Mouse (Mus musculus) myocyte (in vitro differentiated cells): Measurements from ENCODE around the gene Syn3. TPM values are rescaled to one million over a fixed set of nuclear protein-coding genes. Genes with fewer than 3 reads are reported as not detected.

ENCODE experiments used
- H3K27me3 ChIP-seq: one replicate; pipeline ENCODE4 v1.6.1; 2011; ENCODE audit not compliant: control insufficient read depth, insufficient read depth, insufficient read length
- H3K36me3 ChIP-seq: one replicate; pipeline ENCODE4 v1.6.1; 2011; ENCODE audit not compliant: control insufficient read depth, insufficient read depth
- H3K4me2 ChIP-seq: one replicate; pipeline ENCODE4 v1.6.1; 2011; ENCODE audit warnings: low read depth, control low read depth
- H3K4me3 ChIP-seq: one replicate; pipeline ENCODE4 v1.5.1; 2011; ENCODE audit warnings: mild to moderate bottlenecking, control low read depth, moderate library complexity
- H3K79me2 ChIP-seq: one replicate; pipeline ENCODE4 v1.6.1; 2011; ENCODE audit not compliant: control insufficient read depth, insufficient read depth
- H3ac ChIP-seq: one replicate; pipeline ENCODE4 v1.6.1; 2011; ENCODE audit not compliant: control insufficient read depth, insufficient read length
- CEBPB ChIP-seq: IDR thresholded peaks from 2 replicates; pipeline ENCODE4 v1.6.1; 2011; ENCODE audit warnings: mild to moderate bottlenecking, moderate library complexity; ENCODE audit not compliant: poor library complexity, insufficient read depth, severe bottlenecking
- E2F4 ChIP-seq: IDR thresholded peaks from one replicate; pipeline ENCODE4 v1.6.1; 2011; ENCODE audit warnings: mild to moderate bottlenecking, control low read depth, moderate library complexity; ENCODE audit not compliant: insufficient read depth
- MAX ChIP-seq: IDR thresholded peaks from one replicate; pipeline ENCODE4 v1.6.1; 2011; ENCODE audit warnings: low read depth, mild to moderate bottlenecking, control low read depth
- MYOD1 ChIP-seq, 3 experiments: IDR thresholded peaks; one replicate each; pipeline ENCODE4 v1.6.1; 2011; ENCODE audit warnings: control low read depth in 2 of 3, low read depth in 2 of 3, mild to moderate bottlenecking in 2 of 3, moderate library complexity in 1 of 3; ENCODE audit not compliant: insufficient read length in 2 of 3, control insufficient read depth in 1 of 3
- MYOG ChIP-seq, 3 experiments: IDR thresholded peaks; one replicate each; pipeline ENCODE4 v1.6.1; 2011; ENCODE audit warnings: control low read depth in 2 of 3, low read depth in 2 of 3, mild to moderate bottlenecking in 2 of 3; ENCODE audit not compliant: insufficient read length in 2 of 3, control insufficient read depth in 1 of 3, insufficient read depth in 1 of 3
- POLR2A ChIP-seq: IDR thresholded peaks from one replicate; pipeline ENCODE4 v1.6.1; 2011; ENCODE audit warnings: low read depth, mild to moderate bottlenecking, control low read depth, moderate library complexity; ENCODE audit not compliant: insufficient read length
- POLR2AphosphoS2 ChIP-seq: IDR thresholded peaks from one replicate; pipeline ENCODE4 v1.6.1; 2011; ENCODE audit warnings: low read depth, control low read depth; ENCODE audit not compliant: insufficient read length
- REST ChIP-seq: IDR thresholded peaks from one replicate; pipeline ENCODE4 v1.6.1; 2011; ENCODE audit warnings: mild to moderate bottlenecking, control low read depth, moderate library complexity; ENCODE audit not compliant: insufficient read depth, insufficient read length
- SRF ChIP-seq: IDR thresholded peaks from one replicate; pipeline ENCODE4 v1.6.1; 2011; ENCODE audit warnings: low read depth; ENCODE audit not compliant: control insufficient read depth, insufficient read length
- TCF12 ChIP-seq: IDR thresholded peaks from one replicate; pipeline ENCODE4 v1.6.1; 2011; ENCODE audit warnings: mild to moderate bottlenecking, control low read depth; ENCODE audit not compliant: poor library complexity, insufficient read depth, severe bottlenecking
- TCF3 ChIP-seq: IDR thresholded peaks from one replicate; pipeline ENCODE4 v1.6.1; 2011; ENCODE audit warnings: low read depth, control low read depth; ENCODE audit not compliant: insufficient read length
- USF1 ChIP-seq: IDR thresholded peaks from one replicate; pipeline ENCODE4 v1.6.1; 2011; ENCODE audit warnings: low read depth, mild to moderate bottlenecking, control low read depth, moderate library complexity
- polyA plus RNA-seq: library from polyadenylated mRNA; unstranded; fragments of >200 nt; fragmentation: generic; extraction: Trizol; gene quantifications from one replicate; pipeline ENCODE4 v1.2.1, GENCODE M21; 2012; ENCODE audit warnings: missing spikeins

Gene Syn3
- polyA plus RNA-seq, 1 experiment: 0.08 TPM

DNA sequence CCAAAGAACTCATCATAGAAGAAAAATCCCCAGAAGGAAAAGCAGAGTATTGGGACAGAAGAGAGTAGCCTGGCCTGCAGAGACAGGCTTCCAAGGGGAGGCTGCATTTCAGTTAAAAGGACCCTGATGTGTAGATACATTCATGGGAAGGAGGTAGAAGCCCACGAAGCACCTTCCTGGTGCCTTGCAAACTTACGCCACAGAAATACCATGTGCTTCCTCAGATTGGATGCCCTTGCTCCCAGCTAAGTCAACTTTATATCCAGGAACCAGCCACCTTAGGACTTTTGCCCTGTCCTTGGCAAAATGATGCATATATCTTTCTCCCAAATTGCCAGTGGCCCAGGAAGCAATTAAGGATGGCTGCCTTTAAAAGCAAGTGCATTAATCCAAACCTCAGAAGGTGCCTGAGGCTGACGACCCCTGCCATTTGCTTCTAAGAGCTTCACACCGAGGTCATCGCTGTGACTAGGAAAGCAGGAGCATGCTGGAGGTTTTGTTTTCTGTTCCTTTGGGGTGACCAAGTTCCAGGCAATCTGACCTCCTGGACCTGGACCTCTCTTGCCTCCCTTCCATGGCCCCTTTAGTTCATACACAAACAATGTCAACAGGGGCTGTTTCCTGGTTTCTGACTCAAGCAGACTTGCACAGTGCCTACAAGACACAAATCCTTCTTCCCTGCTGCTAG lies 167.6 kb downstream of the Syn3 start:
- Histone ChIP-seq H3K79me2 (no peaks in the 10 kb centered on the region), H3K4me3 (no peak overlapping the region), H3K36me3 (no peaks in the 10 kb centered on the region), H3ac (no peak overlapping the region), H3K27me3 (no peaks in the 10 kb centered on the region), H3K4me2 (no peak overlapping the region)
- no peak for TF ChIP-seq TCF3
- TF ChIP-seq E2F4: no peak
- no peak for TF ChIP-seq REST
- no peak for TF ChIP-seq MYOG (IDR thresholded peaks at IDR 0.05; ENCODE audit: control insufficient read depth in 1 of 3, insufficient read depth in 1 of 3, insufficient read length in 2 of 3, low read depth in 2 of 3)
- TF ChIP-seq TCF12: no peak
- TF ChIP-seq POLR2AphosphoS2: no peak
- TF ChIP-seq MYOD1 (IDR thresholded peaks at IDR 0.05; ENCODE audit: control insufficient read depth in 1 of 3, insufficient read length in 2 of 3, low read depth in 2 of 3): no peak
- TF ChIP-seq USF1: no peak
- no peak for TF ChIP-seq MAX
- TF ChIP-seq POLR2A: no peak
- no peak for TF ChIP-seq CEBPB
- TF ChIP-seq SRF: no peak

DNA sequence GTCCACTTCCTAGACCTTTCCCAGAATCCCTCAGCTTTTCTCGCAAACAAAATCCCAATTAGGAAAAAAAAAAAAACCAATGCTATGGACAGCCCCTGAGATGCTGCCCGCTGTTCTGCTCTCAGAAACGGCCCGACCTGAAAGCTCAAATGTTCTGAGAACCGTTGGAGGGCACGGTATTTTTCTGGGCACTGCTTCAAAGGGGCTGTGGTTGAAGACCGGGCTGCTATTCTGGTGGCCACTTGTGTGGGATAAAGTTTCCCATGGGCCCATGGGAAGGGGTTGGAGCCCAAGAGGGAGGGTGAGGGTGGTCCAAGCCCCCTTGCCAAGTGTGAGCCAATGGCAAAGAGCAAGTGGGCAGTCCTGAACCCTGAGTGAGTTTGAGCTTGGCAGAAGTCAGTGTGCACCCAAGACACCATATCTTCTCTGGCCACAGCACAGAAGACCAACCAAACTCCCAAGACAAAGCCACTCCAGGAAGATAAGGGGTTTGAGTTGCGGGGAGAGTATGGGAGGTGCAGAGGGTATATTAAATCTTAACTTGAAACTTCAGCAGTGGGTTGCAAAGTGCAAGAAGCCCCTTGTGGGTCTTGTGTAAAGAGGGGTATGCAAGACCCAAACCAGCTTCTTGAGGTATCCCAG lies 169.3 kb downstream of the Syn3 start:
- no peak for TF ChIP-seq MYOG (IDR thresholded peaks at IDR 0.05; ENCODE audit: control insufficient read depth in 1 of 3, insufficient read depth in 1 of 3, insufficient read length in 2 of 3, low read depth in 2 of 3)
- TF ChIP-seq CEBPB: no peak
- no peak for TF ChIP-seq TCF12
- no peak for TF ChIP-seq POLR2AphosphoS2
- TF ChIP-seq TCF3: no peak
- no peak for TF ChIP-seq POLR2A
- no peak for TF ChIP-seq E2F4
- TF ChIP-seq MYOD1 (IDR thresholded peaks at IDR 0.05; ENCODE audit: control insufficient read depth in 1 of 3, insufficient read length in 2 of 3, low read depth in 2 of 3): no peak
- TF ChIP-seq MAX: no peak
- no peak for TF ChIP-seq SRF
- no peak for TF ChIP-seq REST
- no peak for TF ChIP-seq USF1
- no peak overlapping the region for H3K4me2 ChIP-seq
- peaks cover 7% of the 10 kb centered on the region for H3K79me2 ChIP-seq
- H3ac ChIP-seq: no peak overlapping the region
- H3K27me3 ChIP-seq: no peaks in the 10 kb centered on the region
- no peaks in the 10 kb centered on the region for H3K36me3 ChIP-seq
- H3K4me3 ChIP-seq: no peak overlapping the region

DNA sequence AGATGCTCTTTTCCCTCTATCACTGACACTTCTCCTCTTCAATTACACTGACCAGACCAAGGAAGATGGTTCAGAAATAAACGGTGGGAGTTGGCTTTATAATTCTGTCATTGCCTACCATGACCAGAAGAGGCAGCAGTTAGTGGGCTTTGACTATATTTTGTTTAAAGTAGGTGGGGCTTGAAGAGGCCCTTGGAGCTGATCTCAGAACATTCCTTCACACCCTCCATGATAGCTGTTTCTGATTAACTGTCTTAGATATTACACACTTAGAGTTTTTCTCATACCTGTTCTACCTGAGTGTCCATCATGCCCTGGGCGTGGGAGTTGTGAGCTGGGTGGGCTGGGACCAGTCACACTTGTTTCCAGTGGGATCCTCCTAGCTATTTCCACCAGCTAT lies 170.0 kb downstream of the Syn3 start:
- Histone ChIP-seq H3K79me2 (peaks cover 7% of the 10 kb centered on the region), H3K4me2 (no peak overlapping the region), H3K4me3 (no peak overlapping the region), H3K36me3 (no peaks in the 10 kb centered on the region), H3K27me3 (no peaks in the 10 kb centered on the region), H3ac (no peak overlapping the region)
- TF ChIP-seq TCF3: no peak
- no peak for TF ChIP-seq USF1
- TF ChIP-seq MYOG (IDR thresholded peaks at IDR 0.05; ENCODE audit: control insufficient read depth in 1 of 3, insufficient read depth in 1 of 3, insufficient read length in 2 of 3, low read depth in 2 of 3): no peak
- no peak for TF ChIP-seq REST
- TF ChIP-seq E2F4: no peak
- TF ChIP-seq POLR2A: no peak
- TF ChIP-seq MAX: no peak
- no peak for TF ChIP-seq MYOD1 (IDR thresholded peaks at IDR 0.05; ENCODE audit: control insufficient read depth in 1 of 3, insufficient read length in 2 of 3, low read depth in 2 of 3)
- TF ChIP-seq TCF12: no peak
- no peak for TF ChIP-seq SRF
- TF ChIP-seq POLR2AphosphoS2: no peak
- TF ChIP-seq CEBPB: no peak

DNA sequence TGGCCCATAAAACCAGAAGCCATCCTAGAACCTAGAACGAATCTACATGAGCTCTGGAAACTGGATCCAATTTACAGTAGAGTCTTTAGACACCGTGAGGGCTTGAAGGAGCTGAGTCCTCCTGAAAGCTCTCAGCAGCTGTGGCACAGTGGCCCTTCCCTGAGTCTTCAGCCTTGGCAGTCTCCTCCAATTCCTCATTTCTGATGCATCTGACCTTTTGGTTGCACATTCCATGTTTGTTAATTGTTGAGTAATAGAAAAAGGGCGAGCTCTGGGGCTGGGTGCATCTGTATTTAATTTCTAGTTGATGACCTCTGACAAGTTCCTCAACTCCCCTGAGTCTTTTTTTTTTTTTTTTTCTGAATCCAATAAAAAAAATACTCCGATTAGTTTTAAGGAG lies 170.6 kb downstream of the Syn3 start:
- H3ac ChIP-seq: no peak overlapping the region
- no peak overlapping the region for H3K4me2 ChIP-seq
- H3K36me3 ChIP-seq: no peaks in the 10 kb centered on the region
- H3K79me2 ChIP-seq: peaks cover 7% of the 10 kb centered on the region
- H3K27me3 ChIP-seq: no peaks in the 10 kb centered on the region
- H3K4me3 ChIP-seq: no peak overlapping the region
- no peak for TF ChIP-seq MYOG (IDR thresholded peaks at IDR 0.05; ENCODE audit: control insufficient read depth in 1 of 3, insufficient read depth in 1 of 3, insufficient read length in 2 of 3, low read depth in 2 of 3)
- no peak for TF ChIP-seq TCF12
- no peak for TF ChIP-seq TCF3
- TF ChIP-seq MYOD1 (IDR thresholded peaks at IDR 0.05; ENCODE audit: control insufficient read depth in 1 of 3, insufficient read length in 2 of 3, low read depth in 2 of 3): no peak
- TF ChIP-seq CEBPB: no peak
